Mouse (Mus musculus) embryonic fibroblast, embryonic 13.5 days (primary cell): ENCODE measurements at regions not wholly inside any gene's neighbourhood (a gene's known extent, or its start where the extent isn't known, plus 50 kb on each side); places are given as distances from the start of the nearest gene placed in this dataset.

Experiments
- CTCF ChIP-seq: IDR thresholded peaks from 2 replicates; pipeline ENCODE4 v1.5.1; 2011; ENCODE audit warnings: mild to moderate bottlenecking, control low read depth, low read length, moderate library complexity, borderline replicate concordance; ENCODE audit not compliant: insufficient read depth
- POLR2A ChIP-seq: IDR thresholded peaks from 2 replicates; pipeline ENCODE4 v1.6.1; 2011; ENCODE audit warnings: low read depth, mild to moderate bottlenecking, control low read depth, low read length, moderate library complexity

DNA sequence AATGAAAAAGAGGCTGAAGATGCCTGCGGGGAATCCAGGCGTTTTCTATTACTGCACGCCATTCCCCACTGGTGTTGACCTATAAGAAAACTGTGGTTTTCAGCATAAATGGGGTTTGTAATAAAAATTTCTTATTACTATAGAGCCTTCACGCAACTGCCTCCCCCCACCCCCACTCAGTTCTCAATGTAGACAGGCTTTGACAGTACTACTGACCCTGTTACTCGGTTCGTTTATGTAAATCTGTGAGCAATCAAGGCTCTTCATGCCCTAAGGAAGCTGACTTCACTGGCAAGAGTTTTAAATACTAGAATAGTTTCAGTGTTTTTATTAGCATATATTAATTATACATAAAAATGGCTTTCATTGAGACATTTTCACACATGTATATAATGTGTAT lies 70.9 kb upstream of the Tmtc1 start:
- TF ChIP-seq CTCF: no peak
- TF ChIP-seq POLR2A: no peak
